Mouse (Mus musculus) midbrain, embryonic 12.5 days (tissue): ENCODE measurements around the gene Kctd14. TPM values are rescaled to one million over a fixed set of nuclear protein-coding genes. Genes with fewer than 3 reads are reported as not detected.

Experiments used
- ATAC-seq: fragments of 200-750 bp; cut with Nextera tagmentation; 2 replicates; pipeline ENCODE4 v1.8.0; 2017; ENCODE audit warnings: low read depth, moderate TSS enrichment, moderate library complexity; ENCODE audit not compliant: low FRiP score
- H3K27ac ChIP-seq: fragments of 300-500 bp; sonication (generic); replicated peaks from 2 replicates; pipeline ENCODE4 v1.5.1; 2016; ENCODE audit warnings: mild to moderate bottlenecking
- H3K27me3 ChIP-seq: fragments of 300-500 bp; sonication (generic); 2 replicates; pipeline ENCODE4 v1.6.1; 2016; ENCODE audit warnings: mild to moderate bottlenecking
- H3K36me3 ChIP-seq: fragments of 300-500 bp; sonication (generic); 2 replicates; pipeline ENCODE4 v1.6.1; 2016
- H3K4me1 ChIP-seq: fragments of 300-500 bp; sonication (generic); 2 replicates; pipeline ENCODE4 v1.6.1; 2016
- H3K4me2 ChIP-seq: fragments of 300-500 bp; sonication (generic); replicated peaks from 2 replicates; pipeline ENCODE4 v1.6.1; 2016; ENCODE audit warnings: mild to moderate bottlenecking, moderate library complexity
- H3K4me3 ChIP-seq: fragments of 300-500 bp; sonication (generic); 2 replicates; pipeline ENCODE4 v1.5.1; 2016; ENCODE audit warnings: mild to moderate bottlenecking
- H3K9ac ChIP-seq: fragments of 300-500 bp; sonication (generic); replicated peaks from 2 replicates; pipeline ENCODE4 v1.6.1; 2016; ENCODE audit warnings: mild to moderate bottlenecking, moderate library complexity
- H3K9me3 ChIP-seq: fragments of 300-500 bp; sonication (generic); 2 replicates; pipeline ENCODE4 v1.6.1; 2016; ENCODE audit warnings: mild to moderate bottlenecking
- WGBS: fragments of 180-500 bp; shearing (Covaris S2); methylation state at CpG from one replicate; pipeline ENCODE4 v1.1.7; 2016; 5-methylcytosine and 5-hydroxymethylcytosine counted together
- polyA plus RNA-seq: library from polyadenylated mRNA; unstranded; fragments of >200 nt; fragmentation: Nextera tagmentation; extraction: Ambion mirVana; gene quantifications from 2 replicates; pipeline ENCODE4 v1.2.1, GENCODE M21; 2016

Kctd14 gene
- polyA plus RNA-seq, 1 experiment from 2014 or later, result 1.4 TPM

GRCm38 (mm10) chr7:97495052-97495451, 43.9 kb downstream of the Kctd14 start:
- no peak for ATAC-seq
- H3K4me2 ChIP-seq, result no peak overlapping the region
- peaks cover 44% of the 10 kb centered on the region for H3K36me3 ChIP-seq
- H3K4me3 ChIP-seq, result no peak overlapping the region
- H3K9me3 ChIP-seq, result no peaks in the 10 kb centered on the region
- H3K4me1 ChIP-seq, result no peaks in the 10 kb centered on the region
- H3K9ac ChIP-seq, result no peak overlapping the region
- H3K27me3 ChIP-seq, result no peaks in the 10 kb centered on the region
- no peak overlapping the region for H3K27ac ChIP-seq

- Histone ChIP-seq H3K27me3 (no peaks in the 10 kb centered on the region), H3K9me3 (no peaks in the 10 kb centered on the region), H3K36me3 (peaks cover 35% of the 10 kb centered on the region), H3K9ac (no peak overlapping the region), H3K4me2 (no peak overlapping the region), H3K27ac (no peak overlapping the region), H3K4me3 (no peak overlapping the region), H3K4me1 (no peaks in the 10 kb centered on the region)
- 88% methylated on average over 5 of the region's 5 CpGs for WGBS
- ATAC-seq, result no peak
Observed at GRCm38 (mm10) chr7:97500555-97501209, 49.6 kb downstream of the Kctd14 start.

Other genes with a start within 250 kb of the Kctd14 start
- 3.2 and 4.1 TPM in 2 replicates for gene Usp35, start 119.3 kb upstream of the Kctd14 start, polyA plus RNA-seq
- 5.1 and 7.1 TPM in 2 replicates for gene Kctd21, start 119.0 kb upstream of the Kctd14 start, polyA plus RNA-seq
- 29.8 and 31.1 TPM in 2 replicates for gene Alg8, start 79.7 kb upstream of the Kctd14 start, polyA plus RNA-seq
- gene Ndufc2, start 51.3 kb upstream of the Kctd14 start, polyA plus RNA-seq, result 344 and 345 TPM in 2 replicates
- gene Thrsp, start 33.6 kb upstream of the Kctd14 start, polyA plus RNA-seq, result 0.37 and 0.65 TPM in 2 replicates
- gene Ints4, start 29.6 kb downstream of the Kctd14 start, polyA plus RNA-seq, result 50.1 and 53.3 TPM in 2 replicates
- gene Aamdc, start 128.2 kb downstream of the Kctd14 start, polyA plus RNA-seq, result 33.4 and 35.3 TPM in 2 replicates
- 31.6 and 33.2 TPM in 2 replicates for gene Rsf1, start 128.6 kb downstream of the Kctd14 start, polyA plus RNA-seq
- gene Clns1a, start 245.3 kb downstream of the Kctd14 start, polyA plus RNA-seq, result 195 and 202 TPM in 2 replicates